Mouse (Mus musculus) forebrain, embryonic 11.5 days (tissue): Measurements from ENCODE around the gene Tnk1. TPM values are rescaled to one million over a fixed set of nuclear protein-coding genes. Genes with fewer than 3 reads are reported as not detected.
"Not testable (repeated sequence)": the region's sequence is repeated elsewhere in the genome, so short reads cannot be mapped to it uniquely, and the experiment has no call there.

Experiments used
- ATAC-seq: fragments of 200-750 bp; cut with Nextera tagmentation; replicated peaks from 2 replicates; pipeline ENCODE4 v1.8.0; 2017; ENCODE audit warnings: moderate TSS enrichment; ENCODE audit not compliant: low FRiP score
- DNase-seq: peaks from one replicate; pipeline ENCODE4 v3.0.0-alpha.2; 2017; ENCODE audit warnings: low spot score
- H3K27ac ChIP-seq: fragments of 300-500 bp; sonication (generic); 2 replicates; pipeline ENCODE4 v1.5.1; 2014; ENCODE audit warnings: low read depth, low read length
- H3K27me3 ChIP-seq: fragments of 300-500 bp; sonication (generic); 2 replicates; pipeline ENCODE4 v1.6.1; 2014; ENCODE audit warnings: mild to moderate bottlenecking, low read length, mixed read lengths; ENCODE audit not compliant: control insufficient read depth, insufficient read depth
- H3K36me3 ChIP-seq: fragments of 300-500 bp; sonication (generic); 2 replicates; pipeline ENCODE4 v1.6.1; 2014; ENCODE audit warnings: mild to moderate bottlenecking, low read length, moderate library complexity, mixed read lengths; ENCODE audit not compliant: control insufficient read depth, insufficient read depth
- H3K4me1 ChIP-seq: fragments of 300-500 bp; sonication (generic); replicated peaks from 2 replicates; pipeline ENCODE4 v1.6.1; 2014; ENCODE audit warnings: low read length, mixed read lengths; ENCODE audit not compliant: control insufficient read depth, insufficient read depth
- H3K4me2 ChIP-seq: fragments of 300-500 bp; sonication (generic); 2 replicates; pipeline ENCODE4 v1.6.1; 2014; ENCODE audit warnings: low read depth, mild to moderate bottlenecking, low read length, moderate library complexity, mixed read lengths; ENCODE audit not compliant: severe bottlenecking
- H3K4me3 ChIP-seq: fragments of 300-500 bp; sonication (generic); 2 replicates; pipeline ENCODE4 v1.5.1; 2014; ENCODE audit warnings: low read depth, low read length
- H3K9ac ChIP-seq: fragments of 300-500 bp; sonication (generic); 2 replicates; pipeline ENCODE4 v1.6.1; 2014; ENCODE audit warnings: low read length
- H3K9me3 ChIP-seq: fragments of 300-500 bp; sonication (generic); 2 replicates; pipeline ENCODE4 v1.6.1; 2016; ENCODE audit warnings: low read length, mixed read lengths; ENCODE audit not compliant: control insufficient read depth
- WGBS: fragments of 180-500 bp; shearing (Covaris S2); extraction: QIAGEN DNeasy Blood & Tissue Kit; methylation state at CpG from one replicate; pipeline ENCODE4 v1.1.7; 2014; 5-methylcytosine and 5-hydroxymethylcytosine counted together
- polyA plus RNA-seq: library from polyadenylated mRNA; unstranded; fragments of >200 nt; fragmentation: Nextera tagmentation; extraction: Ambion mirVana; gene quantifications from 2 replicates; pipeline ENCODE4 v1.2.1, GENCODE M21; 2014

Tnk1 gene
- polyA plus RNA-seq, 1 experiment from 2014 or later: 0.73 TPM

DNA sequence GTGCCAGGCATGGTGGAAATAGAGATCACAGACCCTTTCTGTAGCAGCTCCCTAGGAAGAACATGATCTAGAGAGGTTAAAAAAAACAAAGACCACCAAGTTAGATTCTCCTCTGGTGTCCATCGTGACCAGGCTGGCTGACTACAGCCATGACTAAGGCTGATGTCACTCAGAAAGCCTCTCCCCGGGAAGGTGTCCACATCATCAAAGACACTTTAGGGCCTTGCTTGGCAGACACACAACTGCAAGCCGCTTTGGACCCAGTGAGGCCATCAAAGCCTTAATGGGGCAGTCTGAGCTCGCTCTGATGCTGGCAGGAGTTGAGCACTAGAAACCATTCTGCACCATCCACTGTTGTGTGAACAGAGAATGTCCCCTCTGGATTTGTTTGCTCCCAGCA, 13.9 kb upstream of the Tnk1 start:
- Histone ChIP-seq H3K4me1 (peaks cover 3% of the 10 kb centered on the region; the same call in 1 of the 2 replicates), H3K27ac (no peak overlapping the region), H3K9ac (no peak overlapping the region), H3K9me3 (no peaks in the 10 kb centered on the region), H3K4me3 (no peak overlapping the region), H3K27me3 (no peaks in the 10 kb centered on the region), H3K36me3 (no peaks in the 10 kb centered on the region), H3K4me2 (no peak overlapping the region)
- WGBS: 89% methylated on average over 4 of the region's 4 CpGs
- no peak for DNase-seq
- ATAC-seq: no peak

- H3K9ac ChIP-seq: no peak overlapping the region
- WGBS: 90% methylated on average over 7 of the region's 7 CpGs
- ATAC-seq: no peak
Observed at GRCm38 (mm10) chr11:69871822-69872221, 13.3 kb upstream of the Tnk1 start.

DNA sequence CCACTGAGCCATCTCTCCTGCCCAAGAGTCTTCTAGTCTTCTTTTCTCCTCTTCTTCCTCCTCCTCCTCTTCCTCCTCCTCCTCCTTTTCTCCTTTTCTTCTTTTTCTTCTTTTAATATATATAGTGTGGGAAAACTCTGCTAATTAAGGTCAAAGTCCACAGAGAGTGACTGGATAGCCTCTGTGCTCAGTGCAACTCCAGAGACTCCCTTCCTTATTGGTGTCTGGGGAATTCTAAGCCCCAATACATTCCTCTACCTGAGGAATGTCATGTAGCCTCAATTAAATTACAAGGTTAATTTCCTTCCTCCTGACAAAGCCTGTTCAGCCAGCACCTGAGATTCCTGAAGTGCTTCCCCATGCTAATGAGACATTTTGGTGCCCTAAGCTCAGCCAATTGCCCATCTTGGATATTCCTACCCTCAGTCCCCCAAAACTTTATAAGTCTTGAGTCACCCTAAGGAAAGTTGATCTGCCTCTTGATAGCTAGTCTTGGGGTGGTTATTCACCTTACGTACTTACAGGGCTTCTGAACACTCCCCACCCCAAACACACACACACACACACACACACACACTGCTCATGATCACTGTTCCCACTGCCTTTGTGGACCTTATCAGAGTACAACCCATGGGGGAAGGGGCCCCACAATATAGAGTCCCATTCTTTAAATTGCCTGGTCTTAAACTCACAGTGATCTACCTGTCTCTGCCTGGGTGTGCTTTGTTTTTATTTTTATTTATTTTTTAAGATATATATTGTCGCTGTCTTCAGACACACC, 11.9 kb upstream of the Tnk1 start:
- no peak for ATAC-seq
- Histone ChIP-seq H3K4me2 (no peak overlapping the region), H3K36me3 (no peaks in the 10 kb centered on the region), H3K27ac (no peak overlapping the region), H3K27me3 (no peaks in the 10 kb centered on the region), H3K4me3 (no peak overlapping the region), H3K9me3 (no peaks in the 10 kb centered on the region), H3K9ac (no peak overlapping the region), H3K4me1 (no peaks in the 10 kb centered on the region)
- WGBS: 90% methylated on average over 2 of the region's 2 CpGs
- no peak for DNase-seq

More at GRCm38 (mm10) chr11:69871822-69872221, 13.3 kb upstream of the Tnk1 start:
- Histone ChIP-seq H3K4me1 (no peaks in the 10 kb centered on the region), H3K4me3 (no peak overlapping the region), H3K27me3 (no peaks in the 10 kb centered on the region), H3K27ac (no peak overlapping the region), H3K9me3 (no peaks in the 10 kb centered on the region), H3K36me3 (no peaks in the 10 kb centered on the region), H3K4me2 (no peak overlapping the region)
- DNase-seq: no peak

- Histone ChIP-seq H3K4me3 (no peak overlapping the region), H3K9ac (no peak overlapping the region), H3K9me3 (no peaks in the 10 kb centered on the region), H3K4me2 (no peak overlapping the region), H3K4me1 (no peaks in the 10 kb centered on the region), H3K36me3 (no peaks in the 10 kb centered on the region), H3K27me3 (no peaks in the 10 kb centered on the region), H3K27ac (no peak overlapping the region)
- ATAC-seq: no peak
- DNase-seq: no peak
- WGBS: 76% methylated on average over 9 of the region's 9 CpGs
Observed at GRCm38 (mm10) chr11:69867335-69867734, 8.8 kb upstream of the Tnk1 start.

DNA sequence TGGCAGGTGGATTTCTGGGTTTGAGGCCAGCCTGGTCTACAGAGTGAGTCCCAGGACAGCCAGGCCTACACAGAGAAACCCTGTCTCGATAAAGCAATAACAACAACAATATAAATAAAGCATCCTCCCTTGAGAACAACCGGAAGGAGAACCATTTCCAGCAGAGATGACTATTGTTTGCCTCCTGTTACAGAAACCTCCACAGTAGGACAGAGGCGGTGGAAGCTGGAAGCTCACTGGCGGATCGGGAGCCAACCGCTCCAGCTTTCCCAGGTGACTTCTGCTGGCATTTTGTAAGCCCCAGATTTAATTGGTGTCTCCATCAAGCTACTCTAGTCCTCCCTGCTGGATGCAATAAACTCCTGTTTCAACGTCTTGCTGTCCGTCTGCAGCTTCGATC, 7.0 kb upstream of the Tnk1 start:
- no peaks in the 10 kb centered on the region for H3K27me3 ChIP-seq
- no peak overlapping the region for H3K9ac ChIP-seq
- H3K4me1 ChIP-seq: no peaks in the 10 kb centered on the region
- H3K4me2 ChIP-seq: no peak overlapping the region
- DNase-seq: no peak
- no peaks in the 10 kb centered on the region for H3K36me3 ChIP-seq
- H3K27ac ChIP-seq: no peak overlapping the region
- no peaks in the 10 kb centered on the region for H3K9me3 ChIP-seq
- WGBS: 88% methylated on average over 9 of the region's 9 CpGs
- no peak overlapping the region for H3K4me3 ChIP-seq
- ATAC-seq: no peak

DNA sequence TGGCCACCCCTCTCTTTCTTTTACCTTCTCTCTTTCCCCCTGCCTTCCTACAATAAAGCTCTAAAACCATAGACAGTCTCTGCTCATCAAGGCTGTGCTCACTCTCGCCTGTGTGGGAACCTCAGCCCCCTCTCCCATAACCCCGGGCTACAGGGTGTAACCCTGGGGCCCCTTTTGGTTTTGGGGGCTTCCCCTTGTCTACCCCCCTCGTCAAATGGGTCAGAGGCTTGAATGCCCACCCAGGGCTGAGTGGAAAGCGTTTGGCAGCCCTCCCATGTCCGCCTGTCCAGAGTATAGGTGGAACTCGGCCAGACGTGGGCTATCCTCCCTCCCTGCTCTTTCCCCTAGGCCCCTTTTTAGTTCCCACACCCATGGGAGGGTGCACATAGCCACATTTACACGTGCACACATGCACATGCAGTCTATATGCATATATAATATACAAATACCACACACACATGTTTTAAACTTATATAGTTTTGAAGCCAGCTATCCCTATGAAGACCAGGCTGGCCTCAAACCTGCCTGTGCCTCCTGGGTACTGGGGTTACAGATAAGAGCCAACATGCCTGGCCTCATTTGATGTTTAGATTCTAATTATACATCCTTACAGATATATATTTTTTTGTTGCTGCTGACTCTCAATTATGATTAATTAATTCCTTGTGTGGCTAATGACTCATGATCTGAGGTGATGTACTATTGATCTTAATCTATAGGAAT, 5.8 kb upstream of the Tnk1 start:
- H3K4me3 ChIP-seq: no peak overlapping the region
- H3K4me1 ChIP-seq: no peaks in the 10 kb centered on the region
- H3K27me3 ChIP-seq: no peaks in the 10 kb centered on the region; the same call in 1 of the 2 replicates
- H3K36me3 ChIP-seq: no peaks in the 10 kb centered on the region
- ATAC-seq: no peak
- no peaks in the 10 kb centered on the region for H3K9me3 ChIP-seq
- no peak for DNase-seq
- H3K27ac ChIP-seq: no peak overlapping the region
- 66% methylated on average over 8 of the region's 8 CpGs for WGBS
- no peak overlapping the region for H3K9ac ChIP-seq
- H3K4me2 ChIP-seq: no peak overlapping the region

DNA sequence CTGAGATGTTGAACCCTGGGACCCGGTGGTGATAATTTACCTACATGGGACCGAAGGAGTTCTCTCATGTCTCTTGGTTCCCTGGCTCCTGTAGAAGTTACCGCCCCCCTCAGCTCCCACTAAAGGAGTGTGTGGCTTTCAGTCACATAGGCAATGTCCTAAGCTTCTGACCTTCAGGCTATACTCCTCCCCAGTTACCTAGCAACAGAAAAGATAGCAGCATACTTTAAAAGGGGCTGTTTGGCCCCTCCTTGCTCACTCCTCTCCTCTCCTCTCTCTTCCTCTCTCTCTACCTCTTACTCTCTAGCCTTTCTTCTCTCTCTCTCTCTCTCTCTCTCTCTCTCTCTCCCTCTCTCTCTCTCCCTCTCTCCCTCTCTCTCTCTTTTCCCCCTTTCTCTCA, 5.2 kb upstream of the Tnk1 start:
- WGBS: 77% methylated on average over 3 of the region's 3 CpGs
- H3K9ac ChIP-seq, DNase-seq: not testable (repeated sequence)

GRCm38 (mm10) chr11:69855347-69855746, 3.2 kb downstream of the Tnk1 start:
- peaks cover 3% of the 10 kb centered on the region; the same call in 1 of the 2 replicates for H3K36me3 ChIP-seq
- H3K27ac ChIP-seq: no peak overlapping the region
- DNase-seq: peak; percentile 84
- H3K4me1 ChIP-seq: no peaks in the 10 kb centered on the region
- peak; percentile 58; the same call in 1 of the 2 replicates for ATAC-seq
- H3K9ac ChIP-seq: no peak overlapping the region
- WGBS: 19% methylated on average over 16 of the region's 16 CpGs
- no peak overlapping the region for H3K4me2 ChIP-seq
- H3K27me3 ChIP-seq: peaks cover 9% of the 10 kb centered on the region; the same call in 1 of the 2 replicates
- H3K4me3 ChIP-seq: no peak overlapping the region
- H3K9me3 ChIP-seq: no peaks in the 10 kb centered on the region

More for the DNA sequence above, 5.2 kb upstream of the Tnk1 start:
- not testable (repeated sequence) for H3K4me1 ChIP-seq, H3K27ac ChIP-seq, ATAC-seq, H3K4me2 ChIP-seq, H3K9me3 ChIP-seq, H3K27me3 ChIP-seq, H3K36me3 ChIP-seq, H3K4me3 ChIP-seq
